Mouse (Mus musculus): ENCODE measurements at regions not wholly inside any gene's neighbourhood (a gene's known extent, or its start where the extent isn't known, plus 50 kb on each side); places are given as distances from the start of the nearest gene placed in this dataset.
A peak's percentile ranks its signal among the peaks of the same experiment; 100 is the strongest.

DNA sequence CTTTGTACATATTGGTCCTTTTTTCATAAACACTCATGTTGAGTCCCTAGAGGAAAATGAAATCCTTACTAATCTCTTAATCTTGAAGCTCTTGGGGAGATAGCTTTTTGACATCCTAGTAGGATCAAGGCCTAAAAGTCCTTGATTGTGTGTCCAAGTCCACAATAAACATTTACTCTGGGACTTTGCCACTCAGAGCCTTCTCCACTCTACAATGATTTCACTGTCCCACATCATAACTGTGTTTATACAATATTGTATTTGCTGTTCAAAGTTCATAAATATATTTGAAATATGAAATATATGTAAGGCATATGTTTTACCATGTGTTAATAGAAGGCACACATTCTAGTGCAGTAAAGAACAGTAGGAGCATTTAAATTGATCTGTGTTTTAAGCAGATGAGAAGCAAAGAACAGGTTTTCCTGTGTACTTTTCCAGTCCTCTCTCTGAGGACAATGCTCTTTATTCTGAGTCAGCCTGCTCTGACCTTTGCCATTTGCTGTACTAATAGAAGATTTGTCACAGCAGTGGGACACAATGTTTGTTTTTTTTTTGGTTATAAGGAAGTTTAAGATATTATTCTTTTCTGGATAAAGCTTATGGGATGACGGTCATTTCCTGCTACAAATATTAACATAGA is 130.7 kb upstream of the Gprin3 start:
- no peaks in the 10 kb centered on the region for H3K36me3 ChIP-seq (ENCODE audit: insufficient read depth, low read length)
- H3K4me3 ChIP-seq (replicated peaks; ENCODE audit: low read length) = no peak overlapping the region
- no peaks in the 10 kb centered on the region for H3K27me3 ChIP-seq (ENCODE audit: insufficient read depth, low read length)
- TF ChIP-seq CTCF (conservative IDR thresholded peaks at IDR 0.05; ENCODE audit: low read length) (no peak), POU5F1 (IDR thresholded peaks at IDR 0.05; ENCODE audit: borderline replicate concordance, low read length) (no peak), NANOG (IDR thresholded peaks at IDR 0.05; ENCODE audit: borderline replicate concordance, low read length) (no peak)
- H3K4me1 ChIP-seq (replicated peaks; ENCODE audit: low read depth, low read length) = no peaks in the 10 kb centered on the region
- no peaks in the 10 kb centered on the region for H3K9me3 ChIP-seq (ENCODE audit: low read length)

DNA sequence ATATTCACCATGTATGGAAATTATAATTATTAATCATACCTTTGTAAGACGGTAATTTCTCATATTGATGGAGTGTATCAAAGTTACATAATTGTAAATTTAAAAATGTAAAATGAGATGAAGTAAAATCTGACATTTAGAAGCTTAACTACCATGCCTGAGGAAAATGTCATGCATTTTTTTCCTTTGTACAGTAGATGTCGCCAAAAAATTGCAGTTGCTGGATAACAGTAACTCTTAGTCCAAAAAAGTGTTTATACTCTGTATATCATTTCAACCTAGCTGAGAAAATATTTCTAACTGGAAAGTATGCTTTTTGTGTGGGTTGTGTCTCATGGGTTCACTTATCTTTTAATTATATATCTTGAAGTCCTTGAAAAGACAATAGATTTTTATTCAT is 110.9 kb upstream of the Gprin3 start:
- TF ChIP-seq POU5F1 (IDR thresholded peaks at IDR 0.05; ENCODE audit: borderline replicate concordance, low read length) (no peak), NANOG (IDR thresholded peaks at IDR 0.05; ENCODE audit: borderline replicate concordance, low read length) (no peak), CTCF (conservative IDR thresholded peaks at IDR 0.05; ENCODE audit: low read length) (no peak)
- Histone ChIP-seq H3K4me1 (replicated peaks; ENCODE audit: low read depth, low read length) (no peaks in the 10 kb centered on the region), H3K27me3 (ENCODE audit: insufficient read depth, low read length) (no peaks in the 10 kb centered on the region)

DNA sequence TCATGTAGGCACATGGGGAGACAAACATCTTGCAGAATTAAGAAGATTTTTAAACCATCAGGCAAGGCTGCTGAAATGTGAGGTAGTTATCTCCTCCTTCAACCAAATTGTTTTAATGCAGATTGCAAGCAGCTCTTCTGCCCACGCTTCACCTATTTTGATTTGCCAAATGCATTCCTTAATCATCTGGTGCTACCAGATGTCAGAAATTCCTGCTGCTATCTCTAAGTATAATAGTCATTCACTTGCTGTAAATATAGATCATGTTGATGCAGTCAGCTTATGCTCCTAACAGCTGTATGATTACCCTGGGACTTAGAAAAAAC is 98.8 kb upstream of the Gprin3 start:
- Histone ChIP-seq H3K27me3 (ENCODE audit: insufficient read depth, low read length) (no peaks in the 10 kb centered on the region), H3K4me1 (replicated peaks; ENCODE audit: low read depth, low read length) (no peaks in the 10 kb centered on the region), H3K36me3 (ENCODE audit: insufficient read depth, low read length) (no peaks in the 10 kb centered on the region), H3K9me3 (ENCODE audit: low read length) (no peaks in the 10 kb centered on the region), H3K4me3 (replicated peaks; ENCODE audit: low read length) (no peak overlapping the region)
- TF ChIP-seq NANOG (IDR thresholded peaks at IDR 0.05; ENCODE audit: borderline replicate concordance, low read length) (no peak), POU5F1 (IDR thresholded peaks at IDR 0.05; ENCODE audit: borderline replicate concordance, low read length) (no peak), CTCF (conservative IDR thresholded peaks at IDR 0.05; ENCODE audit: low read length) (no peak)

More for the DNA sequence above, 110.9 kb upstream of the Gprin3 start:
- no peak overlapping the region for H3K4me3 ChIP-seq (replicated peaks; ENCODE audit: low read length)
- no peaks in the 10 kb centered on the region for H3K36me3 ChIP-seq (ENCODE audit: insufficient read depth, low read length)
- H3K9me3 ChIP-seq (ENCODE audit: low read length) = no peaks in the 10 kb centered on the region

DNA sequence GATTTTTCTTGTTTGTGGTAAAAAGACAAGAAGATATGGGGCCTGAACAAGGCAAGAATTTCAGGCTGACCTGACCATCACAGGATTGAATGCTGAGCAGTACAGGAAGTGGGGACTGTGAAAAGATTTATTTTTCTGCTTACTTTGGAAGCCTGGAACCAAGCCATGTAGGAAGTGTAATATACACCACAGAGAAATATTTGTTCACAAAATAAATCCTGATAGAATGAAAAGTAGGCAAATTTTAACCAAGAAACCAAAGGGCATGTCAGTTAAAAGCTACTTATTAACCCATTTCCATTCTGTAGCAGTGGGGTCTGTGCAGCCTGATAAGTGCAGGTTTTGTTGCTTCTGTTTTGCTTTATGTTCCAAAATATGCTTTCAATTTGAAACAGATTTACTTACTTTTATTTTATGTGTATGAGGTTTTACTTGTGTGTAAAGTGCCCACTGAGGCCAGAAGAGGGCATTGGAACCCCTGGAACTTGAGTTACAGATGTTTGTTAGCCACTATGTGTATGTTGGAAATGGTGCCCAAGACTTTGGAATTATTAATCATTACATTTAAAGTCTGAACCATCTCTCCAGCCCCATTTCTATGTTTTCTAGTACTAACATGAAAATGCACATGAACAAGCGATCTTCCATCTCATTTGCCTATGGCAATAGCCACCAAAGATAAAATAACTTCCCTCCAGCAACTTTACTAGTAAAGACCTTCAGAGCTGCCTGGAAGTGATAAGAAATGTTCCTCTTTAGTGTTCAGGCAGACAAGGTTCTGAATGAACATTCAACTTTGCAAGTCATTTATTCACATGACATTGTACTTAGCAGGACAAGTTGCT is 98.2 kb upstream of the Gprin3 start:
- no peak overlapping the region for H3K4me3 ChIP-seq (replicated peaks; ENCODE audit: low read length)
- no peak for TF ChIP-seq CTCF (conservative IDR thresholded peaks at IDR 0.05; ENCODE audit: low read length)
- TF ChIP-seq NANOG (IDR thresholded peaks at IDR 0.05; ENCODE audit: borderline replicate concordance, low read length) = no peak
- TF ChIP-seq POU5F1 (IDR thresholded peaks at IDR 0.05; ENCODE audit: borderline replicate concordance, low read length) = no peak
- no peaks in the 10 kb centered on the region for H3K27me3 ChIP-seq (ENCODE audit: insufficient read depth, low read length)

DNA sequence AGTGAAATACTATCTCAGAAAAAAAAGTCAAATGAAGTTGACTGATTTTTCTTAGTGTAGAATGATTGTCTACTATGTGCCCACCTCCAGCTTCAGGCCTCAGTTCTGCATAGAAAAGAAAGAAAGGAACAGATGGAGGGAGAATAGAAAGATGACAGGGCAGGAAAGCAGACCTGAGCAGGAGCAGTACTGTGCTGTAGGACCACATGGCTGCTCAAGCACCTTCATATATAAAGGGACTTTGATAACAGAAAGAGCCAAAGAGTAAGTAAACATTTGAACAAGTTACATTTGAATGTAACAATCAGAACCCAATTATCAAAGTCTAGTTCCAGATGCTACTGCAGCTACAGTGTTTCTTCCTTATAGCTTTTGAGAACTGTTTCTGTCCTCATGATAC is 96.9 kb upstream of the Gprin3 start:
- TF ChIP-seq NANOG (IDR thresholded peaks at IDR 0.05; ENCODE audit: borderline replicate concordance, low read length) (no peak), CTCF (conservative IDR thresholded peaks at IDR 0.05; ENCODE audit: low read length) (no peak), POU5F1 (IDR thresholded peaks at IDR 0.05; ENCODE audit: borderline replicate concordance, low read length) (no peak)
- Histone ChIP-seq H3K36me3 (ENCODE audit: insufficient read depth, low read length) (no peaks in the 10 kb centered on the region), H3K27me3 (ENCODE audit: insufficient read depth, low read length) (no peaks in the 10 kb centered on the region), H3K9me3 (ENCODE audit: low read length) (no peaks in the 10 kb centered on the region), H3K4me1 (replicated peaks; ENCODE audit: low read depth, low read length) (no peaks in the 10 kb centered on the region), H3K4me3 (replicated peaks; ENCODE audit: low read length) (no peak overlapping the region)

More for the DNA sequence above, 98.2 kb upstream of the Gprin3 start:
- Histone ChIP-seq H3K9me3 (ENCODE audit: low read length) (no peaks in the 10 kb centered on the region), H3K4me1 (replicated peaks; ENCODE audit: low read depth, low read length) (no peaks in the 10 kb centered on the region), H3K36me3 (ENCODE audit: insufficient read depth, low read length) (no peaks in the 10 kb centered on the region)

DNA sequence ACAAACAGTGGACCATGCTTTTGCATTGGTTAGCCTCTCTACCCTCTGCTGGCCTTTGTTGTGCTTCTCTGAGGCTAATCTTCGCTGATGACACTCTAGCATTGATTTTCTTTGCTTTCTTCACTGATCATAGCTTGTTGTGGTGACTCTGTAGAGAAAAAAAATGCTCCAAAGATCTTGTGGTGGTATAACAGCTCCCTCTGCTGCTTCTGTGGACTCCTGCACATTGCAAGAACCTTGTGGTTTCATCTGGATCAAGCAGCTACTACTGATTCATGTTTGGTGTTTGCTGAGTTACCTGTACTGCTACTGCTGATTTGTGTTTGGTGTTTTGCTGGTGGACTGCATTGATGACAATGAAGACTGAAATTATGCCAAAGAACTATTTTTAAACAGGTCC is 74.7 kb upstream of the Gprin3 start:
- Histone ChIP-seq H3K4me3 (replicated peaks; ENCODE audit: low read length) (no peak overlapping the region), H3K4me1 (replicated peaks; ENCODE audit: low read depth, low read length) (no peaks in the 10 kb centered on the region), H3K9me3 (ENCODE audit: low read length) (no peaks in the 10 kb centered on the region), H3K27me3 (ENCODE audit: insufficient read depth, low read length) (no peaks in the 10 kb centered on the region), H3K36me3 (ENCODE audit: insufficient read depth, low read length) (no peaks in the 10 kb centered on the region)
- no peak for TF ChIP-seq NANOG (IDR thresholded peaks at IDR 0.05; ENCODE audit: borderline replicate concordance, low read length)
- TF ChIP-seq POU5F1 (IDR thresholded peaks at IDR 0.05; ENCODE audit: borderline replicate concordance, low read length) = no peak
- 0 out of 2 replicates have a peak, but pooled peaks have one; percentile 5 for TF ChIP-seq CTCF (conservative IDR thresholded peaks at IDR 0.05; ENCODE audit: low read length)

DNA sequence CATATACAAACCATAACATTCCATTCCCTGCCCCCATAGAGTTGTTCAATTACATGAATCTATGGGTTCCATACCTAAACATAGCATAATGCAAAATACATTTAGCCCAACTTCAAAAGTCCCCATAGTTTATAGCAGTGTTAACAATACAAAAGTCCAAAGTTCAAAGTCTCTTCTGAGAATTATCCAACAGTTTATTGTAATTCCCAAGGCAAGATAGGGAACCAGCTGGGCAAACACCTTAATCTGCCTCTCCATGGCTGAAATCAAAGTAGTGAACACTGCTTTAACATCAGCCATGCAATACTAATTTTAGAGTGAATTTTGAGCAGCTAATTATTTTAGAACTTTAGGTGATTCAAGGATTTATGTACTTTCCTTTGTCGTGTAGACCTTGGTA is 72.7 kb upstream of the Gprin3 start:
- H3K9me3 ChIP-seq (ENCODE audit: low read length) = no peaks in the 10 kb centered on the region
- H3K36me3 ChIP-seq (ENCODE audit: insufficient read depth, low read length) = no peaks in the 10 kb centered on the region
- no peak for TF ChIP-seq POU5F1 (IDR thresholded peaks at IDR 0.05; ENCODE audit: borderline replicate concordance, low read length)
- no peak for TF ChIP-seq NANOG (IDR thresholded peaks at IDR 0.05; ENCODE audit: borderline replicate concordance, low read length)
- TF ChIP-seq CTCF (conservative IDR thresholded peaks at IDR 0.05; ENCODE audit: low read length) = no peak
- H3K4me3 ChIP-seq (replicated peaks; ENCODE audit: low read length) = no peak overlapping the region
- H3K27me3 ChIP-seq (ENCODE audit: insufficient read depth, low read length) = no peaks in the 10 kb centered on the region
- no peaks in the 10 kb centered on the region for H3K4me1 ChIP-seq (replicated peaks; ENCODE audit: low read depth, low read length)

DNA sequence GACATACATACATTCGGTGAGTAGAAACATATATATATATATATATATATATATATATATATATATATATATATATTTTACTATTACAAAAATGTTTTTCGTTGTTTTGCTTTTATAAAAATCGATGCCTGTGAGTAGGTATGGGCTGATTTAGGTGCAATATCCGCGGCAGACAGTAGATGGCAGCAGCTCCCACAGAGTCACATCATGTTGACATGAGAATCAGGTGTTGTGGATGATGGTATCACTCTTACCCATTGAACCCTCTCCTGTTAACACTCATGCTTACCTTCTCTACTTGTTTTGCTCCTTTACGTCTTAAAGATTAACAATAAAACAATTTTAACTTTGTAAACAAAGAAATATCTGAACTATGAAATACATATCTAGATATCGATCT is 72.0 kb upstream of the Gprin3 start:
- no peaks in the 10 kb centered on the region for H3K36me3 ChIP-seq (ENCODE audit: insufficient read depth, low read length)
- TF ChIP-seq CTCF (conservative IDR thresholded peaks at IDR 0.05; ENCODE audit: low read length) (peak; percentile 60), NANOG (IDR thresholded peaks at IDR 0.05; ENCODE audit: borderline replicate concordance, low read length) (no peak)
- H3K4me3 ChIP-seq (replicated peaks; ENCODE audit: low read length) = no peak overlapping the region
- no peaks in the 10 kb centered on the region for H3K27me3 ChIP-seq (ENCODE audit: insufficient read depth, low read length)
- H3K9me3 ChIP-seq (ENCODE audit: low read length) = no peaks in the 10 kb centered on the region
- H3K4me1 ChIP-seq (replicated peaks; ENCODE audit: low read depth, low read length) = no peaks in the 10 kb centered on the region
